Comparison of ENCODE assay signal across 19 mouse cellular contexts in the genomic region with DNA sequence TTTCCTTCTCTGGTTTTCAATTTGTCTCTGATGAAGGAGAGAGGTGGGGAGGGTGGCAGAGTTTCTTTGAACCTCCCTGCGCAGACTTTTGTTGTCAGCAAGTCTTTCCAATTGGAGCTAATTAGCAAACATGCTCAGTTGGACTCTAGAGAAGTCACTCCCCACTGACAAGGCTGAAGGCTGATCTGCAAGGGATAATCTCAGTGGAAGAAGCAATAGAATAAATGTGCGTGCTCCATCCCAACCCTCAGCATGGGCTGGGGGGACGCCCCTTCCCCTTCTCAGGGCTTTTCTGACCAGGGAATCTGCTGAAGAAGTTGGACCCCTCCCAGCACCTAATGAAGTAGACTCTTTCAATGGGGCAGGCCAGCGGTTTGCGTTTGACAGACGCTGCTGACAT.
DNase-seq lines count a peak whose midpoint lies in the region; ATAC-seq lines count a peak whose summit lies in the region.
"Had no signal": no experiment of that assay in that cellular context is flagged by ENCODE, and none has a peak within 500 bp of the region (broad histone marks: within the 10 kb centered on the region; RNA-seq: fewer than 3 reads in every experiment).

No protein-coding gene starts in this region.

- DNase-seq in embryonic facial prominence, embryonic 11.5 days (ENCODE audit: low spot score), result peak; percentile 4
- no peak for DNase-seq in embryonic facial prominence, embryonic 10.5 days (ENCODE audit: low spot score)
- DNase-seq in heart, adult 11 months, result peak; percentile 48
- no peak for DNase-seq in heart, postnatal 36 days
- DNase-seq in Muller cell, postnatal 12 days (ENCODE audit: inconsistent ontology term), result peak; percentile 33
- DNase-seq in forebrain, embryonic 14.5 days (ENCODE audit: low spot score), result peak; percentile 46
- no peak for DNase-seq in left cerebral cortex, postnatal 4 days
- DNase-seq: adrenal gland, postnatal 10 days; B cell, adult 2 months; cerebellum, adult 11-12 months; cerebellum, adult 9-10 months; cerebellum, postnatal 25 days; gastrocnemius, postnatal 36 days; heart, adult 2 months had no signal

- WGBS in embryonic facial prominence, embryonic 11.5 days, result 25% methylated on average over 6 of the region's 6 CpGs
- 26% methylated on average over 6 of the region's 6 CpGs for WGBS in embryonic facial prominence, embryonic 10.5 days
- 3% methylated on average over 6 of the region's 6 CpGs for WGBS in forebrain, embryonic 14.5 days

- no peaks in the 10 kb centered on the region for H3K9me3 ChIP-seq in embryonic facial prominence, embryonic 11.5 days (replicated peaks; ENCODE audit: control insufficient read depth, low read length)
- H3K9me3 ChIP-seq in embryonic facial prominence, embryonic 10.5 days, result peaks cover 17% of the 10 kb centered on the region; the same call in 1 of the 2 replicates
- H3K9me3 ChIP-seq in forebrain, embryonic 14.5 days (replicated peaks; ENCODE audit: control insufficient read depth, low read length), result no peaks in the 10 kb centered on the region
- H3K9me3 ChIP-seq: hindbrain, embryonic 15.5 days had no signal

- no peak overlapping the region for H3K27ac ChIP-seq in embryonic facial prominence, embryonic 11.5 days (replicated peaks; ENCODE audit: low read depth, low read length)
- H3K27ac ChIP-seq in embryonic facial prominence, embryonic 10.5 days (replicated peaks), result no peak overlapping the region
- H3K27ac ChIP-seq in forebrain, embryonic 14.5 days (ENCODE audit: low read depth, low read length), result no peak overlapping the region
- H3K27ac ChIP-seq: heart, adult 2 months; hindbrain, embryonic 15.5 days had no signal

- H3K4me1 ChIP-seq in embryonic facial prominence, embryonic 11.5 days (ENCODE audit: control insufficient read depth, insufficient read depth, low read length), result no peaks in the 10 kb centered on the region
- peaks cover 13% of the 10 kb centered on the region for H3K4me1 ChIP-seq in embryonic facial prominence, embryonic 10.5 days
- H3K4me1 ChIP-seq in forebrain, embryonic 14.5 days (ENCODE audit: control insufficient read depth, insufficient read depth, low read length), result peaks cover 7% of the 10 kb centered on the region; the same call in 1 of the 2 replicates
- H3K4me1 ChIP-seq: heart, embryonic 12.5 days had no signal

- no peaks in the 10 kb centered on the region for H3K36me3 ChIP-seq in embryonic facial prominence, embryonic 11.5 days (replicated peaks; ENCODE audit: control insufficient read depth, insufficient read depth, low read depth, low read length)
- H3K36me3 ChIP-seq in embryonic facial prominence, embryonic 10.5 days (replicated peaks), result no peaks in the 10 kb centered on the region
- H3K36me3 ChIP-seq in forebrain, embryonic 14.5 days (ENCODE audit: control insufficient read depth, insufficient read depth, low read length), result no peaks in the 10 kb centered on the region
- H3K36me3 ChIP-seq: G1E; heart, embryonic 12.5 days; hindbrain, embryonic 15.5 days had no signal

- intact Hi-C loops in heart, postnatal 36 days (cut with DNase I), result no loop called here
- intact Hi-C loops in left cerebral cortex, postnatal 4 days (cut with DNase I), result no loop called here

- no peak for ATAC-seq in embryonic facial prominence, embryonic 11.5 days (replicated peaks; ENCODE audit: insufficient number of reproducible peaks, low FRiP score, low TSS enrichment, low read depth)
- no peak for ATAC-seq in forebrain, embryonic 14.5 days
- ATAC-seq: CD4-positive, CD25-positive, alpha-beta regulatory T cell, adult 4 months; intestine, embryonic 16.5 days had no signal

- H3K9ac ChIP-seq in embryonic facial prominence, embryonic 11.5 days (replicated peaks; ENCODE audit: low read length), result no peak overlapping the region
- no peak overlapping the region for H3K9ac ChIP-seq in forebrain, embryonic 14.5 days (ENCODE audit: low read length)
- H3K9ac ChIP-seq: heart, embryonic 12.5 days; hindbrain, embryonic 15.5 days had no signal

- H3K4me3 ChIP-seq in embryonic facial prominence, embryonic 11.5 days (ENCODE audit: low read depth, low read length), result no peak overlapping the region
- H3K4me3 ChIP-seq in embryonic facial prominence, embryonic 10.5 days, result no peak overlapping the region
- no peak overlapping the region for H3K4me3 ChIP-seq in forebrain, embryonic 14.5 days (ENCODE audit: low read depth, low read length)
- H3K4me3 ChIP-seq: heart, adult 2 months; heart, embryonic 12.5 days; hindbrain, embryonic 15.5 days had no signal

- H3K4me2 ChIP-seq in embryonic facial prominence, embryonic 11.5 days (ENCODE audit: low read depth, low read length), result no peak overlapping the region
- peak overlapping the region; percentile 21 for H3K4me2 ChIP-seq in forebrain, embryonic 14.5 days (ENCODE audit: low read length)
- H3K4me2 ChIP-seq: heart, embryonic 12.5 days; hindbrain, embryonic 15.5 days had no signal

- no peaks in the 10 kb centered on the region for H3K27me3 ChIP-seq in embryonic facial prominence, embryonic 11.5 days (ENCODE audit: control insufficient read depth, insufficient read depth, low read length)
- peaks cover 12% of the 10 kb centered on the region; the same call in 1 of the 2 replicates for H3K27me3 ChIP-seq in embryonic facial prominence, embryonic 10.5 days (replicated peaks; ENCODE audit: low read depth, poor library complexity, severe bottlenecking)
- no peaks in the 10 kb centered on the region for H3K27me3 ChIP-seq in forebrain, embryonic 14.5 days (replicated peaks; ENCODE audit: control insufficient read depth, insufficient read depth, low read length)
- H3K27me3 ChIP-seq: heart, embryonic 12.5 days; hindbrain, embryonic 15.5 days had no signal

Comparison
In these comparisons a context has a peak if more than half of its experiments do, and no peak if none do; other contexts are left out.
1. DNase-seq: peak in embryonic facial prominence, embryonic 11.5 days (single experiment), heart, adult 11 months (single experiment), Muller cell, postnatal 12 days (single experiment) and forebrain, embryonic 14.5 days (single experiment); none in embryonic facial prominence, embryonic 10.5 days (single experiment), heart, postnatal 36 days (0 of 2) and left cerebral cortex, postnatal 4 days (single experiment).